Mouse (Mus musculus) cerebellum, postnatal 4 days (tissue): ENCODE measurements around the gene Usp32.

Experiments
- DNase-seq, 2 experiments: peaks; one replicate each; pipeline ENCODE4 v3.0.0; 2022; ENCODE audit warnings: low spot score in 2 of 2, mixed read lengths in 1 of 2

Usp32 gene

DNA sequence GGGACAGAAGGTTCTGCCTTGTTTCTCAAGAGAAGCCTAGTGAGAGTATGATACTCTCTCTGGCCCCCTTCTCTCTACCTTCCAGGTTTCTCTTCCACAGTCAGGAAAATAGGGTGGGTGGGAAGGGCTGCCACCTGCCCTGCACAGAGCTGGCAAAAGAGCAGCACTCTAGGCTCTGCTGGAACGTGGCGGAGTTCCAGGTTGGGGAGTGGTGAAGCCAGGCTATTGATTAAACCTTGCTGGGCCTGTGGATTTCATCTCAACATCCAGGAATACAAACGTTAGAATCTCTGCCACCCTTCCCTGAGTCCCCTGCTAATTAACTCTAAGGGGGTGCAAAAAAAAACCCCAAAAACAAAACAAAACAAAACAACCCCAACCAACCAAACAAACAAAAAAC lies 191.4 kb downstream of the Usp32 start:
- no peak for DNase-seq

DNA sequence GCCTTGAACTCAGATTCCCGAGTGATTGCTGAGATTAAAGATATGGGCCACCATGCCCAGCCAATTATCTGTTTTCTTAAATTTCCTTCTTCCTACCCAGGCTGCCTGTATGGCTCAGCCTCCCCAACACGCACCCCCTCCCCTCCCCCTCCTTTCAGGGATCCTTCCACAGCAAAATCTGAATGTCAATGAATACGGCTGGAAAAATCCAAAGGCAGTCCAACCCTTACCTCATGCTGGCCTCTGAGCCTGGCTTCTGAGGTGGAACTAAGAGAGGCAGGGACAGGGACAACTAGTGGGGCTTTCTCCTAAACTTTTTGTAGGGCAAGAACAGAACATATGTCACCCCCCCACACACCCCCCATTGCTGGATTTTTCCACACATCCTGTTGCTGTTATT lies 191.8 kb downstream of the Usp32 start:
- DNase-seq, result no peak

DNA sequence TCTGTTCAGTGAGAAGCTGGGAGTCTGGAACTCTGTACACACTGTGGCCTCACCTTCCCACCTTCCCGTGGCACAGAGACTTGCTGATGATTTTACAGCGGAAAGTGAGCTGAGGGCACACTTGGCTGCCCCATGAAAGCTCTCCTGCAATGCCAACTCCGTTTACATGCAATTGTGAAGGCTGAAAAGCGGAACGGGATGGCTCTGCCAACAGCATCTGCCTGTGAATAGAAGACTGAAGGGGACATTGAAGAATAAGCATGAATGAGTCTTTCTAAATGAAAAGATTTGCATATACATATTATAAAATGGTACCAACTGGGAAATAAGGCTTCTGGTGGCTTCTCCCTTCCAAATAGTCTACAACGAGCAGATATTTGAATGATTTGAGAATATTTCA lies 192.8 kb downstream of the Usp32 start:
- peak in 1 of 2 experiments; percentile 20 for DNase-seq

DNA sequence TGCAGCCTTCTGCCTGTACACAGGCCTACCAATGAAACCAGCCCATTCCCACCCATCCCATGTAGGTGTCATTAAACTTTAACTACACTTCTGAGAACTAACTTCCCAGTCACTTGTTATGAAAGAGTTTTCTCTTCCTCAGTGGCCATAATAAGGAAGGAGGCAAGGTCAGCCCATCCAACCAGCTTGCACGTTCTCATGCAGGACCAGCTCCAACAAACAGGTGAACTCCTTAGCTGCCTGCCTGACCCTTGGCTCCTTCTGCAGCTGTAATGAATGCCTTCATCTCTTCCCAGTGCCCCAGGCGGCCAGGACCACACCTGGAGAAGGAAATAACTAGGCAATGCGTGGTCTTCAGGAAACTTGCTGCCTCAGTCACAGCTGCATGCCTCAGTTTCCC lies 194.1 kb downstream of the Usp32 start:
- DNase-seq, result no peak

DNA sequence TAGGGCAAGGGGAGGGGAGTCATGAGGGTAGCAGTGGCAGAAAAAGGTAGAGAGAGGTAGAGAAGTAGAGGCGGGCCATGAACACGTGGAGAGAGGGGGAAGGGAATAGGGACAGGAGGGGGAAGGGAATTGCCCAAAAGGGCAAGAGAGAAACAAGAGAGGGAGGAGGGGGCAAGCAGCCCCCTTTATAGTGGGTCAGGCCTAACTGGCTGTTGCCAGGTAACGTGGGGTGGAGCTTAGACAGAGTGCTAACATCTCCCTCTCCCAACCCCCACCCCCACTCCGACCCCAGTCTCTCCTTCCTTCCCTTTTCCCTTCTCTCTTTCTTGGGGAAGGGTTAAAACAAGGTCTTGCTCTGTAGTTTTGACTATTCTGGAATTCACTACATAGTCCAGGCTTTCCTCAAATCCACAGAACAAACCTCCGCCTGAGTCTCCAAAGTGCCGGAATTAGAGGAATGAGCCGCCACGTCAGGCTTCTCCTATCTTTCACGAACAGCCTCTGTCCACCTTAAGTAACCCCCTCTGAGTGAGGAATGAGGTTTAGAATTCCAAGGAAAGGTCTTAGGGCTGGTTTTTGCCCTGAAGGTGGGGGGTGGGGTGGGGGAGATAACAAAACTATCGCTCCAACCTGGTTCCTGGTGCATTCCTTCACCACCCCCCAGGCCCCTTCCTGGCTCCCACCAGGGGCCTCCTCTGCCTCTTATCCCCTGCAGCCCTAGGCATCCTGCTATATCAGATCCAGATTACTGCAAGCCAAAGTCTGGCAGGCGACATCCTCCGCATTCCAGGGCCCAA lies 195.1 kb downstream of the Usp32 start:
- DNase-seq, result no peak

DNA sequence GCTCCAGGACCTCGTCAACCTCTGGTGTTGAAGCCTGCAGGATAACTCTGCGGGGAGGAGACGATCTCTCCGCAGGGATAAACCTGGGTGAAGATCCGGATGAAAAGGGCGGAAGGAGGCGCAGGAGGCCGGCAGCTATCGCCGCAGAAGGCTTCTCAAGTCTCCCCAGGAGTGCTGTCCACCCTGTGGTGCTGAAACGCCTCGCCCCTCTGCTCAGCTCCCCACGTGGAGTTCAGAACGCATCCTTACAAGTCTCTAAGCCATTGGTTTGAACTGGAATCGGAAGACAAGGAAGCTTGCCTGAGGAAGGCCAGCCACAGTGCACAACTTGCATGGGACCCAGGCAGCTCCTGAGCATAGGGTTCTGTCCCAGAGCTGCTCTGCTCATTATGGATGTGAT lies 196.0 kb downstream of the Usp32 start:
- DNase-seq, result peak in 1 of 2 experiments; percentile 16

DNA sequence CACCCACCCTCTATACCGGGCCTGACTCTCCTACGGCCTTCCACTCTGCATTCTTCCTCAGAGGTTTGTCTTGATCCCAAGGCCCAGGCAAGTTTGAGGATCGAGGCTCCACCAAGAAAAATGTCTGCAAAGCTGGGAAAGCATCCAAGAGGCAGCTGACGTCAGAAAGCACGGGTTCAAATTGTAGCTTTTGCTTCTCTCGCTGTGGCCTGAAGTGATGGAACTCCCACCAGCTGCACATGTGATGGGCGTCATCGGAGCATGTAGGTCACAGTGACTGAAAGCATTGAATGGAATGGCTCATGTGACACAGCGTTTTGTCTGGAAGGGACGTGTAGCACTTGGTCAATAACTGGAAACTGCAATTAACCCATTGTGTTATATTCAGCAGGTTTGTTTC lies 199.8 kb downstream of the Usp32 start:
- no peak for DNase-seq

DNA sequence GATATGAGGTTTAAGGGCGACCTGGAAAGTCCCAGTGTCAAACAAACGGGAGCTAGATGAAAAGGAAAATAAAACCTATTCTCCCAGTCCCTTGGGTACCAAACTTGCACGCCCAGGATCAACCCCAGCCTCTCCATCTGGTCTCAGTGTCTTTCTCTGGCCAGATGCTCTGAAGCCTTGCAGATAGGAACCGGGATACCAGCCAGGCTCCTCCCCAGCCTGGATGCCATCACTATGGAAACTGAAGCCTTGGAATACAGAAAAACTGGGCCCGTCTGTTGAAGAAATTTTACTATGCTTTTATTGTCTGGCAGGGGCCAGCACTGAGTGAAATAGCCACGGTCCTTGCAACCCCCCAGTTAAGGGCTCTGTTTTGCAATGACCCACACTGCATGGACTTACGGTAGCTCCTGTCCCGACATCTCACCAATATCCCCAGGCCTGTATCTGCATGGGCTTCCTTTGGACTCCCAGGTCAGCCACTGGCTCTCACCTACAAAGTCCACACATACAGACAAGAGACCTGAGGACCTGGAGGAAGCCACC lies 200.4 kb downstream of the Usp32 start:
- peak in 1 of 2 experiments; percentile 41 for DNase-seq
